Mouse (Mus musculus) liver, postnatal 0 days (tissue): ENCODE measurements around the gene Dgkg.

Source experiments
- CTCF ChIP-seq: sonication (generic); IDR thresholded peaks from 2 replicates; pipeline ENCODE4 v1.5.1; 2016; ENCODE audit warnings: antibody characterized with exemption, low read depth
- EP300 ChIP-seq: IDR thresholded peaks from 2 replicates; pipeline ENCODE4 v1.6.1; 2016; ENCODE audit warnings: antibody characterized with exemption, low read depth, mild to moderate bottlenecking

DNA sequence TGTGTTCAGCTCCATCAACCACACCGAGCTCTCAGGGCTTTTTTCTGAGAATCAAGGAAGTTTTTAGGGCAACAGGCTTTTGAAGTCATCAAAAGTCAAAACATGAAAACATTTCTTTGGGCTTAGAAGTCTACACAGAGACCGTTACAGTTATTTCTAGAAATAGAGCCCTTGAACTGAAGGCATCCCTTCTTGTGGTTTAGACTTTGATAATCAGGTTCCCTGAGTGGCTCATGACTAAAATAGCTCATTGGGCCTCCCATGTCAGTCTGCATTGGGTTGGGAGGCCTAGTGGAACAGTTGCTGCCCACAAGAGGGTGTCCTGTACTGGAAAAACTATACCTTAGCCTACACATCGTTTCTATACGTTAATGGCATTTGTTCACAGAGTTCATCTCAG is 130.6 kb downstream of the Dgkg start:
- TF ChIP-seq CTCF (no peak), EP300 (no peak)
